Mouse (Mus musculus): ENCODE measurements at regions not wholly inside any gene's neighbourhood (a gene's known extent, or its start where the extent isn't known, plus 50 kb on each side); places are given as distances from the start of the nearest gene placed in this dataset.

DNA sequence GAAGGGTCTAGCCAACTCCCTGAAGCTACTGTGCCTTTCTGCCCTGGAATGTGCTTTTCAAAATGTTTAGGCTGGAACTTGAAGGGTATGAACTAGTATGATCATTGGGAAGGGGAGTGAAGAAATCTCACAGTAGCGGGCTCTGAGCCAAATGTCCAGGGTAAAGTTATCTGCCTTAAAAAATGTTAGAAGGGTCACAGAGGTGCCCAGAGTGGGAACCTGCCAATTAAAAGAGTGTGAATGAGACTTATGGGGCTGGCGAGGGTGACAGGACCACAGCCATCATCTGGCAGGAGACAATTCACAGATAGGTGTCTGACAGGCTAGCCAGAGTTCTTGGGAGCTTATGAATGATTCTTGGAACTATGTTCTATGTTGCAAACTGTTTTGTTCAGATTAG is 2738.3 kb downstream of the 9330182O14Rik start:
- no peak for DNase-seq (ENCODE audit: low read depth in 1 of 2, low spot score in 2 of 2)
- Histone ChIP-seq H3K4me1 (ENCODE audit: control insufficient read depth, insufficient read depth, insufficient read length) (no peaks in the 10 kb centered on the region), H3K36me3 (ENCODE audit: control insufficient read depth, insufficient read depth, low read length) (no peaks in the 10 kb centered on the region), H3K27ac (ENCODE audit: insufficient read depth, low read length) (no peak overlapping the region), H3K4me3 (ENCODE audit: extremely low read depth, insufficient read depth, insufficient read length) (no peak overlapping the region), H3K27me3 (ENCODE audit: control insufficient read depth, insufficient read depth, low read length) (no peaks in the 10 kb centered on the region)
- TF ChIP-seq POLR2A (IDR thresholded peaks at IDR 0.05; ENCODE audit: low read depth, low read length) (no peak), CTCF (IDR thresholded peaks at IDR 0.05; ENCODE audit: extremely low read depth, insufficient read depth, insufficient read length, insufficient replicate concordance) (no peak)
- 88% methylated on average over 2 of the region's 2 CpGs for WGBS

DNA sequence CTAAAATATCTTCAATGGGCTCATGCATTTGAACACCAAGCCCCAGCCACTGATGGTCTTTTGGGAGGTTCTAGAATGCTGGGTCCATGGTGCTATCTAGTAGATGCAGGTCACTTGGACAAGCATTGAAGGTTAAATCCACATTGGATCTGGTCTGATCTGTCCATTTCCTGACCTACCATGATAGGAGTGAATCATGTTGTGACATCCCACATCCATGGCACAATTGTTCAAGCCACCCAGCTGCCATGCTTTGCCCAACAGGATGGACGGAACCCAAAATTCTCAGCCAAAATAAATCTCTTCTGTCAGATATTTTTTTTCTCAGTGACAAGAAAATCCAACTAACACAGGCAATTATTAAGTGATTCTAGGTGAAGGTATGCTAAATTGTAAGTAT is 2760.4 kb downstream of the 9330182O14Rik start:
- H3K36me3 ChIP-seq (ENCODE audit: control insufficient read depth, insufficient read depth, low read length), result no peaks in the 10 kb centered on the region
- 90% methylated on average over 1 of the region's 1 CpGs for WGBS
- no peaks in the 10 kb centered on the region for H3K4me1 ChIP-seq (ENCODE audit: control insufficient read depth, insufficient read depth, insufficient read length)
- H3K4me3 ChIP-seq (ENCODE audit: extremely low read depth, insufficient read depth, insufficient read length), result no peak overlapping the region
- no peak for DNase-seq (ENCODE audit: low read depth in 1 of 2, low spot score in 2 of 2)
- no peaks in the 10 kb centered on the region for H3K27me3 ChIP-seq (ENCODE audit: control insufficient read depth, insufficient read depth, low read length)
- H3K27ac ChIP-seq (ENCODE audit: insufficient read depth, low read length), result no peak overlapping the region
- TF ChIP-seq CTCF (IDR thresholded peaks at IDR 0.05; ENCODE audit: extremely low read depth, insufficient read depth, insufficient read length, insufficient replicate concordance), result no peak
- no peak for TF ChIP-seq POLR2A (IDR thresholded peaks at IDR 0.05; ENCODE audit: low read depth, low read length)

DNA sequence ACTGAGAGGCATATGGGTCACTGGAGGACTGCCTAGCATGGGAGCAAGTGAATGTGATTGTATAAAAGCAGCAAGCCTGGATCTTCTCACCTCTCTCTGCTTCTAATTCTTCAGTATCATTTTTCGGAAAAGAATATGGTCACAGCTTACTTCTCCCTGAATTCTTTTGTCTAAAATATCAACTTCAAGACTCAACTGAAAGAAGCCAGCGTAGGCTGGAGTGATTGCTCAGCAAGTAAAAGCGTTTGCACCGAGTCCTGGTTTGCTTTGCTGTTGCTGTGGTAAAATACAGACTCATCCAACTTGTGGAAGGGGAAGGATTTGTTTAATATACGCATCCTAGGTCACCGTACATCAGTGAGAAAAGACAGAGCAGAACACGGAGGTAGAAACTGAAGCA is 2765.9 kb downstream of the 9330182O14Rik start:
- Histone ChIP-seq H3K4me1 (ENCODE audit: control insufficient read depth, insufficient read depth, insufficient read length) (no peaks in the 10 kb centered on the region; the same call in 1 of the 2 replicates), H3K27me3 (ENCODE audit: control insufficient read depth, insufficient read depth, low read length) (no peaks in the 10 kb centered on the region), H3K36me3 (ENCODE audit: control insufficient read depth, insufficient read depth, low read length) (no peaks in the 10 kb centered on the region), H3K27ac (ENCODE audit: insufficient read depth, low read length) (no peak overlapping the region), H3K4me3 (ENCODE audit: extremely low read depth, insufficient read depth, insufficient read length) (no peak overlapping the region)
- WGBS, result 89% methylated on average over 7 of the region's 7 CpGs
- no peak for DNase-seq (ENCODE audit: low read depth in 1 of 2, low spot score in 2 of 2)
- TF ChIP-seq CTCF (IDR thresholded peaks at IDR 0.05; ENCODE audit: extremely low read depth, insufficient read depth, insufficient read length, insufficient replicate concordance), result no peak
- TF ChIP-seq POLR2A (IDR thresholded peaks at IDR 0.05; ENCODE audit: low read depth, low read length), result no peak

DNA sequence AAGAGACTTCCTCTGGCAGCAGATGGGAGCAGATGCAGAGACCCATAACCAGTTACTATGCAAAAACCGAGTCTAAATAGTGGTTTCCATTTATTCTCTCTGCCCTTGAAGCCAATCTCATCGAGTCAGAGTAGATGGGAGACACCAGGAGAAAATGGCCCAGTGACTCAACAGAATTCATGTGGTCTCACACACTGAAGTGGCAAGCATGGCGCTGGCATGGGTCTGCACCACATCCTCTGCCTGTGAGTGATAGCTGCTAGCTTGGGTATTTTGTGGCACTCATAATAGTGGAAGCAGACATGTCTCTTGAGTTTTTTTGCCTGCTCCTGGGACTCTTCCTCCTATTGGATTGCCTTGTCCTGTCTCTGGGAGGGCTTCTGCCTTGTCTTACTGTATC is 2767.6 kb downstream of the 9330182O14Rik start:
- H3K4me3 ChIP-seq (ENCODE audit: extremely low read depth, insufficient read depth, insufficient read length), result no peak overlapping the region
- no peak for DNase-seq (ENCODE audit: low read depth in 1 of 2, low spot score in 2 of 2)
- no peaks in the 10 kb centered on the region; the same call in 1 of the 2 replicates for H3K4me1 ChIP-seq (ENCODE audit: control insufficient read depth, insufficient read depth, insufficient read length)
- H3K36me3 ChIP-seq (ENCODE audit: control insufficient read depth, insufficient read depth, low read length), result no peaks in the 10 kb centered on the region
- 40% methylated on average over 3 of the region's 3 CpGs for WGBS
- H3K27ac ChIP-seq (ENCODE audit: insufficient read depth, low read length), result no peak overlapping the region
- no peaks in the 10 kb centered on the region for H3K27me3 ChIP-seq (ENCODE audit: control insufficient read depth, insufficient read depth, low read length)
- TF ChIP-seq POLR2A (IDR thresholded peaks at IDR 0.05; ENCODE audit: low read depth, low read length) (no peak), CTCF (IDR thresholded peaks at IDR 0.05; ENCODE audit: extremely low read depth, insufficient read depth, insufficient read length, insufficient replicate concordance) (no peak)

DNA sequence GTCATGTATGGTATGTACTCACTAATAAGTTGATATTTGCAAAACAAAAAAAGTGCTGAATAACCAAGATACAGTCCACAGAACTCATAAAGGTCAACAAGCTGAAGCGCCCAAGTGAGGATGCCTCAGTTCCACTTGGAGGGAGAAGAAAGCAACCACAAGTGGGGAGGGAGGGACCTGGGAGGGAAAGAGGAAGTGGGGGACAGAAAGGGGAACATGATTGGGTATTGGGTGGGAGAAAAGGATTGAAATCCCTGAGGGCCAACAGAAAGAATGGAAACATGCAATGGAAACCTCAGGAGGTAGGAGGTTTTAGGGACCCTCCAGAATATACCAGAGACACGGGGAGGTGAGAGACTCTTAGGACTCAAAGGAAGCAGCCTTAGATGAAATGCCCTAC is 2777.2 kb downstream of the 9330182O14Rik start:
- no peaks in the 10 kb centered on the region for H3K27me3 ChIP-seq (ENCODE audit: control insufficient read depth, insufficient read depth, low read length)
- H3K4me3 ChIP-seq (ENCODE audit: extremely low read depth, insufficient read depth, insufficient read length), result no peak overlapping the region
- no peak overlapping the region for H3K27ac ChIP-seq (ENCODE audit: insufficient read depth, low read length)
- no peaks in the 10 kb centered on the region for H3K4me1 ChIP-seq (ENCODE audit: control insufficient read depth, insufficient read depth, insufficient read length)
- no peak for DNase-seq (ENCODE audit: low read depth in 1 of 2, low spot score in 2 of 2)
- 53% methylated on average over 2 of the region's 2 CpGs for WGBS
- no peaks in the 10 kb centered on the region for H3K36me3 ChIP-seq (ENCODE audit: control insufficient read depth, insufficient read depth, low read length)
- no peak for TF ChIP-seq CTCF (IDR thresholded peaks at IDR 0.05; ENCODE audit: extremely low read depth, insufficient read depth, insufficient read length, insufficient replicate concordance)
- no peak for TF ChIP-seq POLR2A (IDR thresholded peaks at IDR 0.05; ENCODE audit: low read depth, low read length)

DNA sequence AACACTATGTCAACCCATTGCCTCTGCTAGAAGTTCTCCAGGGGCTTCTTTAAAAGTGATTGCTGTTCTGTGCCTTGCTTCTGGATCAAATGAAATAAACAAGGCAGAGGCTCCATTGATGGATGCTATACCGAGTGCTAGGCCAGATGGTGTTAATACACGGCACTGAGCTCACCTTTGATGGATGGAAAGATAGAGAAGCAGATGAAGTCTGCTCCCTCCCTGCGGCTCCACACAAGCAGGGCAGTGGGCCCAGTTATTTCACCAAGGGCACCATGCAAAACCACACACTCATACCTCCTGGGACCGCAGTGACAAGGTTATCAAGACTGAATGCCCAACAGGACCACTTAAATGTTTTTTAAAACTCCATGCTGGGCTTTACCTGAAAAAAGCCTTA is 2778.7 kb downstream of the 9330182O14Rik start:
- TF ChIP-seq POLR2A (IDR thresholded peaks at IDR 0.05; ENCODE audit: low read depth, low read length) (no peak), CTCF (IDR thresholded peaks at IDR 0.05; ENCODE audit: extremely low read depth, insufficient read depth, insufficient read length, insufficient replicate concordance) (no peak)
- Histone ChIP-seq H3K4me1 (ENCODE audit: control insufficient read depth, insufficient read depth, insufficient read length) (no peaks in the 10 kb centered on the region), H3K27ac (ENCODE audit: insufficient read depth, low read length) (no peak overlapping the region), H3K4me3 (ENCODE audit: extremely low read depth, insufficient read depth, insufficient read length) (no peak overlapping the region), H3K27me3 (ENCODE audit: control insufficient read depth, insufficient read depth, low read length) (no peaks in the 10 kb centered on the region), H3K36me3 (ENCODE audit: control insufficient read depth, insufficient read depth, low read length) (no peaks in the 10 kb centered on the region)
- WGBS, result 86% methylated on average over 4 of the region's 4 CpGs
- DNase-seq (ENCODE audit: low read depth in 1 of 2, low spot score in 2 of 2), result no peak

DNA sequence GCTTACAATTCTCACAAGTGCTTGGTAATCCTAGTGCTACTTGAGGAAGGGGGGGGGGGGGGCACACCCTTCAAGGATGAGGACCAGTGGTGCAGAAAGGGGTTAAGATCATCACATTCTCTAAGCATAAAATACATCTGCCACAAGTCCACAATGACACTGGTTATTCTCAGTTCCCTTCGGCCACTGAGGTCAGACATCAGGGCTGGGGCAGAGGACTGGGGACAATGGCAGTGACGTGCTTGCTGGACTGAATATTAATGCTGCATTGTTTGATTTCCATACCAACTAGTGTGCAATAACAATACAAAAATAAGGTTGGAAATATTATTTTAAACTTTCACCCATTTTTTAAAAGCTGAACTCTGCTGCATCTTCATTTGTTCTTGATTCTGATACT is 2779.1 kb downstream of the 9330182O14Rik start:
- Histone ChIP-seq H3K4me1 (ENCODE audit: control insufficient read depth, insufficient read depth, insufficient read length) (no peaks in the 10 kb centered on the region), H3K36me3 (ENCODE audit: control insufficient read depth, insufficient read depth, low read length) (no peaks in the 10 kb centered on the region), H3K27ac (ENCODE audit: insufficient read depth, low read length) (no peak overlapping the region), H3K4me3 (ENCODE audit: extremely low read depth, insufficient read depth, insufficient read length) (no peak overlapping the region), H3K27me3 (ENCODE audit: control insufficient read depth, insufficient read depth, low read length) (no peaks in the 10 kb centered on the region)
- WGBS, result 78% methylated on average over 2 of the region's 2 CpGs
- DNase-seq (ENCODE audit: low read depth in 1 of 2, low spot score in 2 of 2), result no peak
- no peak for TF ChIP-seq POLR2A (IDR thresholded peaks at IDR 0.05; ENCODE audit: low read depth, low read length)
- TF ChIP-seq CTCF (IDR thresholded peaks at IDR 0.05; ENCODE audit: extremely low read depth, insufficient read depth, insufficient read length, insufficient replicate concordance), result no peak

Measured in spleen, adult 2 months (tissue).